Mouse (Mus musculus) testis, adult 2 months (tissue): Measurements from ENCODE around the gene Gkn2.

Experiments
- CTCF ChIP-seq: fragments of 200-500 bp; IDR thresholded peaks from 2 replicates; pipeline ENCODE4 v1.5.1; 2012; ENCODE audit warnings: low read depth, mild to moderate bottlenecking, inconsistent platforms, low read length, moderate library complexity; ENCODE audit not compliant: control insufficient read depth, insufficient read depth, insufficient replicate concordance
- POLR2A ChIP-seq: fragments of 200-500 bp; IDR thresholded peaks from 2 replicates; pipeline ENCODE4 v1.6.1; 2012; ENCODE audit warnings: low read depth, mild to moderate bottlenecking, inconsistent platforms, low read length, moderate library complexity; ENCODE audit not compliant: control insufficient read depth

- TF ChIP-seq CTCF (no peak), POLR2A (no peak)
Observed at GRCm38 (mm10) chr6:87384761-87385160, 11.6 kb downstream of the Gkn2 start.
